In the genomic region with DNA sequence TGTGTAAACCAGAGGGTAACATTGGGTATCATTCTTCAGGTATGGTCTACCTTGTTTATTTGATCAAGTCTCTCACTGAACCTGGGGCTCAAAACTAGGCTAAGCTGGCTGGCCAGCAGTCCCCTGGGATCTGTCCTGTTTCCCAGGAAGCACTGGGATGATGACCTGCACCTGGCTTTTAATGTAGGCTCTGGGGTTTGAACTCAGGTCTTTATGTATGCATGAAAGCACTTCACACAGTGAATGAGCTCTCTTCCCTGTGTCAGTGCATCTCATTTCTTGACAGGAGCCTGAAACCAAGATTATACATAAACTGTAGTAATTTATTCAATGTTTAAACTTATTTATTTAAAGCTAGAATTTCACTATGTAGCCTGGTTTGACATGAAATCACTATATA, we compare ENCODE assay signal across 35 mouse cellular contexts.
"Had no signal": no experiment of that assay in that cellular context is flagged by ENCODE, and none has a peak within 500 bp of the region (broad histone marks: within the 10 kb centered on the region; RNA-seq: fewer than 3 reads in every experiment).

No protein-coding gene starts in this region.

- H3K27me3 ChIP-seq: heart, embryonic 12.5 days; heart, embryonic 15.5 days; hindbrain, embryonic 15.5 days; intestine, embryonic 15.5 days had no signal

- H3K4me2 ChIP-seq: heart, embryonic 11.5 days; heart, embryonic 12.5 days; heart, embryonic 13.5 days; heart, embryonic 15.5 days; hindbrain, embryonic 12.5 days; hindbrain, embryonic 13.5 days; hindbrain, embryonic 14.5 days; hindbrain, embryonic 15.5 days; intestine, embryonic 15.5 days; kidney, embryonic 15.5 days had no signal

- H3K27ac ChIP-seq: heart, embryonic 10.5 days; heart, embryonic 13.5 days; heart, embryonic 15.5 days; hindbrain, embryonic 10.5 days; hindbrain, embryonic 12.5 days; hindbrain, embryonic 13.5 days; hindbrain, embryonic 14.5 days; hindbrain, embryonic 15.5 days; hindbrain, postnatal 0 days; intestine, embryonic 15.5 days; kidney, embryonic 15.5 days; kidney, postnatal 0 days; layer of hippocampus, adult 2 months had no signal

- H3K4me3 ChIP-seq: heart, embryonic 10.5 days; heart, embryonic 12.5 days; heart, embryonic 13.5 days; heart, embryonic 15.5 days; hindbrain, embryonic 10.5 days; hindbrain, embryonic 12.5 days; hindbrain, embryonic 13.5 days; hindbrain, embryonic 15.5 days; intestine, embryonic 15.5 days; kidney, embryonic 15.5 days; layer of hippocampus, adult 2 months had no signal

- ATAC-seq: hindbrain, embryonic 16.5 days; hindbrain, postnatal 0 days; inflammation-experienced regulatory T-cells, adult 6 months; intestine, embryonic 15.5 days; intestine, embryonic 16.5 days; intestine, postnatal 0 days had no signal

- H3K36me3 ChIP-seq: heart, embryonic 10.5 days; heart, embryonic 12.5 days; heart, embryonic 13.5 days; heart, embryonic 15.5 days; hindbrain, embryonic 10.5 days; hindbrain, embryonic 12.5 days; hindbrain, embryonic 13.5 days; hindbrain, embryonic 15.5 days; intestine, embryonic 15.5 days; kidney, embryonic 15.5 days had no signal

- DNase-seq: heart, postnatal 10 days; heart, postnatal 14 days; heart, postnatal 36 days; heart, postnatal 4 days; kidney, adult 11 months; kidney, adult 18-20 months; kidney, adult 2 months; kidney, adult 8-10 months; kidney, adult 9 months; kidney, postnatal 10 days; kidney, postnatal 14 days; kidney, postnatal 25 days; kidney, postnatal 36 days; kidney, postnatal 4 days; layer of hippocampus, adult 9-11 months; layer of hippocampus, postnatal 36 days had no signal

- H3K9me3 ChIP-seq: heart, embryonic 10.5 days; heart, embryonic 12.5 days; heart, embryonic 13.5 days; heart, embryonic 15.5 days; hindbrain, embryonic 10.5 days; hindbrain, embryonic 12.5 days; hindbrain, embryonic 13.5 days; hindbrain, embryonic 15.5 days; intestine, embryonic 15.5 days; kidney, embryonic 15.5 days had no signal

- H3K9ac ChIP-seq: heart, embryonic 12.5 days; heart, embryonic 13.5 days; heart, embryonic 15.5 days; hindbrain, embryonic 12.5 days; hindbrain, embryonic 13.5 days; hindbrain, embryonic 14.5 days; hindbrain, embryonic 15.5 days; intestine, embryonic 15.5 days; kidney, embryonic 15.5 days had no signal
